Mouse (Mus musculus) heart, adult 2 months (tissue): ENCODE results near the gene Eif4g1. TPM values are rescaled to one million over a fixed set of nuclear protein-coding genes. Genes with fewer than 3 reads are reported as not detected.
A peak's percentile ranks its signal among the peaks of the same experiment; 100 is the strongest.

Experiments used
- DNase-seq, 2 experiments: peaks; one replicate each; pipeline ENCODE4 v3.0.0; 2021
- H3K27ac ChIP-seq: fragments of 200-600 bp; 2 replicates; pipeline ENCODE4 v1.8.1; 2022
- H3K27me3 ChIP-seq: fragments of 200-500 bp; 2 replicates; pipeline ENCODE4 v1.6.1; 2012; ENCODE audit warnings: mild to moderate bottlenecking, low read length, inconsistent platforms, mixed read lengths; ENCODE audit not compliant: control insufficient read depth, insufficient read depth
- H3K36me3 ChIP-seq: fragments of 200-500 bp; 2 replicates; pipeline ENCODE4 v1.6.1; 2012; ENCODE audit warnings: low read length, inconsistent platforms; ENCODE audit not compliant: control insufficient read depth, insufficient read depth
- H3K4me1 ChIP-seq: fragments of 200-500 bp; 2 replicates; pipeline ENCODE4 v1.6.1; 2011; ENCODE audit warnings: low read length; ENCODE audit not compliant: control insufficient read depth, insufficient read depth
- H3K4me3 ChIP-seq: fragments of 200-600 bp; 2 replicates; pipeline ENCODE4 v1.8.1; 2022
- H3K79me2 ChIP-seq: fragments of 200-500 bp; replicated peaks from 2 replicates; pipeline ENCODE4 v1.6.1; 2012; ENCODE audit warnings: mild to moderate bottlenecking, inconsistent platforms, low read length, moderate library complexity, mixed read lengths; ENCODE audit not compliant: control insufficient read depth, insufficient read depth
- H3K9ac ChIP-seq: fragments of 200-500 bp; 2 replicates; pipeline ENCODE4 v1.6.1; 2012; ENCODE audit warnings: low read depth, mild to moderate bottlenecking, control low read depth, inconsistent platforms, low read length, mixed read lengths
- CTCF ChIP-seq: fragments of 200-600 bp; IDR thresholded peaks from 2 replicates; pipeline ENCODE4 v1.8.1; 2022; ENCODE audit warnings: antibody characterized with exemption, mild to moderate bottlenecking, moderate library complexity
- EP300 ChIP-seq: fragments of 200-500 bp; IDR thresholded peaks from 2 replicates; pipeline ENCODE4 v1.6.1; 2011; ENCODE audit warnings: low read depth, low read length, control low read depth; ENCODE audit not compliant: insufficient read depth
- POLR2A ChIP-seq: fragments of 200-500 bp; IDR thresholded peaks from 2 replicates; pipeline ENCODE4 v1.6.1; 2011; ENCODE audit warnings: mild to moderate bottlenecking, low read depth, low read length, control low read depth; ENCODE audit not compliant: insufficient read depth
- WGBS: fragments of 180-500 bp; shearing (Covaris S2); methylation state at CpG from one replicate; pipeline ENCODE4 v1.1.7; 2018; 5-methylcytosine and 5-hydroxymethylcytosine counted together
- intact Hi-C: fragments of 180-260 bp; cut with DNase I; formaldehyde crosslinking; loops from one replicate; pipeline ENCODE4 v1.15.1; 2025
- polyA plus RNA-seq: library from polyadenylated mRNA; depleted of rRNA; stranded (reverse); fragments of >200 nt; gene quantifications from 2 replicates; pipeline ENCODE4 v1.2.3, GENCODE M21; 2012
- total RNA-seq, 2 experiments: library from RNA; stranded (reverse); gene quantifications; 2 replicates each; pipeline ENCODE4 v1.2.3; 2021

The Eif4g1 gene
- total and polyA plus RNA-seq, 3 experiments, result 343 to 420 (median 344) TPM

DNA sequence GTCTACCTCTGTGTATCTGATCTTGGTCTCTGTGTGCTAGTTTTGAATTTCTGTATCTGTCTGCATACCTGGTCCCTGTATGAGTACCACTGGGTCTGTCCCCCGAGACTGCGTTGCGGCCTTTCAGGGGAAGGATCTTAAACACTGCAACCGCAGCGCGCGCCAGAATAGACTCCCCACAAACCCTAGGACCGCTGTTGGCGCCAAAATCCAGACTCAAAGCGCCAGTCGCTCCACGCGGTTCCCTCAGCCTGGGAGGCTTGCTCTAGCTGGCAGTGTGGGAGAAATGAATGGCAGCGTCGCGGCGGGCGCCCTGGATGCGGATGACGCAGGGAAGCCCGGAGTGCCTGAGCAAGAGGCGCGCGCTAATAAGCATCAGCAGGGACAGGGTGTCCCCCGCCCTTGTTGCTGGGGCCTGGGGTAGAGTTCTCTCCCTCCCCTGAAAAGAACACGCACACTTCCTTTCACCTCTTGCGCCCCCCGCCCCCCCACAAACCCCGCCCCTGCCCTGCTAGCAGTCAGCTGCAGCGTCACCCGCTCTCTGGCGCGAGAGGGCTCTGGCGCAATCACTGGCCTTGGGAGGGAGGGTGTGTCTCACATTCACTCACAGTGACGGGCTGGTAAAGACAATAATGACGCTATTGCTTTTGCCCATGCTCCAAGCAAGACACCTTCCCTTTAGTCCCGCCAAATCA is 46.0 kb upstream of the Eif4g1 start:
- intact Hi-C loops, result loop anchor here (2.0 kb wide), 1 partner anchor 29 kb away; the partner anchor contains the start of gene Psmd2
- H3K27ac ChIP-seq, result no peak overlapping the region
- H3K36me3 ChIP-seq, result no peaks in the 10 kb centered on the region
- H3K79me2 ChIP-seq, result no peaks in the 10 kb centered on the region
- peak overlapping the region; percentile 56 for H3K4me3 ChIP-seq
- no peaks in the 10 kb centered on the region for H3K27me3 ChIP-seq
- DNase-seq, result peak; percentile 75 to 78
- H3K4me1 ChIP-seq, result peaks cover 1% of the 10 kb centered on the region; the same call in 1 of the 2 replicates
- peak overlapping the region; percentile 72; the same call in 1 of the 2 replicates for H3K9ac ChIP-seq
- TF ChIP-seq EP300, result no peak
- no peak for TF ChIP-seq CTCF
- no peak for TF ChIP-seq POLR2A
- WGBS, result 0% methylated on average over 37 of the region's 37 CpGs

DNA sequence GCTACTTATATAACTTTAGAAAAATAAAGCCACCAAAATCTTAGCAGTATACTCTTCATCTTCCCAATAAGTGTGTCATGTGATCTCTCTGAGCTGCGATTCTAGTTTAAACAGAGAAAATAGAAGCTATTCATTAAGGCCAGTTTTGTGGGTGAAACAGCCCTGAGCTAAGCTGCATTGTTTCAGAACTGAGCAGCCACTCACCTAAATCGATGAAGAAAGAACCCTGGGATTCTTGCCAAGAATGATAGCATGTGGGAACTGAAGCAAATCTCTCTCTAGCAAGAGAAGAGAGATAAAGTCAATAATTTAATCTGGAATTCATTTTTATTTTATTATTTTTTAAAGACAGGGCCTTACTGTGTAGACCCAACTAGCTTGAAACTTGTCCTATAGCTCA is 44.9 kb upstream of the Eif4g1 start:
- no peaks in the 10 kb centered on the region for H3K27me3 ChIP-seq
- WGBS, result 54% methylated on average over 2 of the region's 2 CpGs

DNA sequence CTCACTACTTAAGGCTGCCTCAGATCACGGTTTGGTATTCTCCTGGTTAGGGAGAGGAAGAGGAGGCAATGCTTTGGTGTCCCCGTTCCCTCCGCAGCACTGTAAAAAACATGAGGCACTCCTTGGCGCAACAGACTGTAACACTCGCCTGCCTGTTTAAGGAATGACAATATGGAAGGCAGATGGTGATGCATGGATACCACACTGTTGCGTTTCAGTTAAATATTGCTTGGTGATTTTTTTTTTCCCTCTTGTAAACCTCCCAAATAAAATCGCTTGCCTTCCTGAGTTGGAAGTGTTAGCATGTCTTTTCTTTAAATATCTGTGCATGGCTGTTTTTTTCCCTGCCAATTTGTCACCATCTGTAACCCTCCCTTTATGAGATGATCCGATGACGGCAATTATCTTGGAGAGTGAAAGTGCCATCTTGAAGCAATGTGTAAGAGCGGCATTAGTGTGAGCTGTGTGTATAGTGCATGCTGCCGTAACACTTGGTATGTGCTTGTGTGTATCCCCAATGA is 39.2 kb upstream of the Eif4g1 start:
- H3K27me3 ChIP-seq, result peaks cover 5% of the 10 kb centered on the region
- 64% methylated on average over 11 of the region's 11 CpGs for WGBS
- H3K4me3 ChIP-seq, result no peak overlapping the region
- H3K79me2 ChIP-seq, result no peaks in the 10 kb centered on the region
- H3K9ac ChIP-seq, result no peak overlapping the region
- no peak overlapping the region for H3K27ac ChIP-seq
- H3K36me3 ChIP-seq, result no peaks in the 10 kb centered on the region
- intact Hi-C loops, result no loop called here
- DNase-seq, result no peak
- H3K4me1 ChIP-seq, result no peaks in the 10 kb centered on the region
- TF ChIP-seq CTCF (no peak), POLR2A (no peak), EP300 (no peak)

More for the DNA sequence above, 44.9 kb upstream of the Eif4g1 start:
- Histone ChIP-seq H3K4me3 (no peak overlapping the region), H3K9ac (no peak overlapping the region), H3K27ac (no peak overlapping the region), H3K79me2 (no peaks in the 10 kb centered on the region), H3K4me1 (peaks cover 1% of the 10 kb centered on the region; the same call in 1 of the 2 replicates), H3K36me3 (no peaks in the 10 kb centered on the region)
- intact Hi-C loops, result loop anchor here (2.0 kb wide), 1 partner anchor 28 kb away; the partner anchor contains the start of gene Psmd2
- TF ChIP-seq POLR2A (no peak), CTCF (no peak), EP300 (no peak)
- DNase-seq, result no peak

DNA sequence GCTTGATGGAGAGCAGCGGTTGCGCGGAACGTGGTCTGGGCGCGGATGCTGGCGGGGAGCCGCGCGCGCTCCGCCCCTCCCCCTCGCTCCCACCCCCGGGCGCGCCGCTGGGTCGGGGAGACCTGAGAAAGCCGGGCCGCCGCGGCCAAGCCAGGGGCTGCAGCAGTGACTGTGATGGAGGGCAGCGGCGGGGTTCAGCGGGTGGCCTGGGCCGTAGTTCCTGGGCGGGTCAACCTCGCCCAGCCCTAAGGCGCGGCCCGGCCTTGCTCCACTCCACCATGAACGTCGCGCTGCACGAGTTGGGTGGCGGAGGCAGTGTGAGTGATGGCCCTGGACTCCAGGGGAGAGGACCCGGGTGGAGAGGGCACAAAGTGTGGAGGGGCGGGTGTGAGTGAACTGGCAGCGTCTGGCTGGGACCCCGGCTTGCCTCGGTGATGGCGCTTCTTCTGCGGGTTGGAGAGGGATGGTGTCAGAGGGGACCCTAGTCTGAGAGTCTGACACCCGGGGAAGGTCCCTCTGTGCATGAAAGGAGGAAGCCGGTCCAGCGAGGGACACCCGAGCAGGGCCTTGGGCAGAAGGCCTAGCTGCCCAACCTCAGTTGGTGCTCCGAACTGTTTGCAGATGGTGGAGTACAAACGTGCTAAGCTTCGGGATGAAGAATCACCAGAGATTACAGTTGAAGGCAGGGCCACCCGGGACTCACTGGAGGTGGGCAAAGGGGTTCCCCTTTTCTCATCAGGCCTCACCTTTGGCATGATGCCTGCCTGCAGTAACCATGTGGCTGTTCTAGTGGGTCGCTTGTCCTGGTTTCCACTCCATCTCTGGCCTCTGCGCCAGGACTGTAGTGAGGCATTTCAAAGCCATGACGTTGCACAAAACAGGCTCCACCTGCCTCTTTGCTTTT is 38.1 kb upstream of the Eif4g1 start, which contains the start of gene Ece2:
Gene Ece2, plus strand, starts transcription at position 98 of the 904 bp plus-strand sequence.
- 9% methylated on average over 54 of the region's 54 CpGs for WGBS
- no peak within 1 kb of the TSS for H3K27ac ChIP-seq
- no peak for TF ChIP-seq CTCF
- TF ChIP-seq EP300, result no peak
- TF ChIP-seq POLR2A, result no peak
- no peaks in the 10 kb centered on the region for H3K4me1 ChIP-seq
- H3K9ac ChIP-seq, result peak within 1 kb of the TSS; percentile 38
- H3K27me3 ChIP-seq, result peaks cover 5% of the 10 kb centered on the region
- H3K4me3 ChIP-seq, result peak within 1 kb of the TSS; percentile 41; the same call in 1 of the 2 replicates
- peak; percentile 16 to 43 for DNase-seq
- no peaks in the 10 kb centered on the region for H3K79me2 ChIP-seq
- H3K36me3 ChIP-seq, result no peaks in the 10 kb centered on the region
- intact Hi-C loops, result no loop called here

DNA sequence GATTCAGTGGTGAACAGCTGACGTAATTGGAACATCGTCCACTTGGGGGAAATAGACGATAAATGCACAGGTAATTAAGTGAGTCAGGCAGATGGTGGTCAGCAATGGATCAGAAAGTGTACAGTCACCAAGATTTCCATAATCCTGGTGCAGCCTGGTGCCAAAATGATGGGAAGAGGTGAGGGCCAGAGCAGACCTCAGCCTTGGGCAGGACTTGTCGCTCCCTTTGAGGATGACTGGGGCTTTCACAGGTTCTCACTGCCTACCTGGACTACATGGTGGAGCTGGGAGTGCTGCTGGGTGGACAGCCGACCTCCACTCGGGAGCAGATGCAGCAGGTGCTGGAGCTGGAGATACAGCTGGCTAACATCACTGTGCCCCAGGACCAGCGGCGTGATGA is 30.7 kb upstream of the Eif4g1 start:
- H3K27me3 ChIP-seq, result no peaks in the 10 kb centered on the region
- no peaks in the 10 kb centered on the region for H3K4me1 ChIP-seq
- H3K4me3 ChIP-seq, result no peak overlapping the region
- DNase-seq, result no peak
- H3K79me2 ChIP-seq, result no peaks in the 10 kb centered on the region
- intact Hi-C loops, result no loop called here
- no peaks in the 10 kb centered on the region for H3K36me3 ChIP-seq
- WGBS, result 77% methylated on average over 8 of the region's 8 CpGs
- H3K9ac ChIP-seq, result no peak overlapping the region
- no peak overlapping the region for H3K27ac ChIP-seq
- TF ChIP-seq POLR2A (no peak), EP300 (no peak), CTCF (no peak)
